Mouse (Mus musculus): ENCODE results near the gene Gm29609.
"Not testable (repeated sequence)": the region's sequence is repeated elsewhere in the genome, so short reads cannot be mapped to it uniquely, and the experiment has no call there.

The Gm29609 gene

DNA sequence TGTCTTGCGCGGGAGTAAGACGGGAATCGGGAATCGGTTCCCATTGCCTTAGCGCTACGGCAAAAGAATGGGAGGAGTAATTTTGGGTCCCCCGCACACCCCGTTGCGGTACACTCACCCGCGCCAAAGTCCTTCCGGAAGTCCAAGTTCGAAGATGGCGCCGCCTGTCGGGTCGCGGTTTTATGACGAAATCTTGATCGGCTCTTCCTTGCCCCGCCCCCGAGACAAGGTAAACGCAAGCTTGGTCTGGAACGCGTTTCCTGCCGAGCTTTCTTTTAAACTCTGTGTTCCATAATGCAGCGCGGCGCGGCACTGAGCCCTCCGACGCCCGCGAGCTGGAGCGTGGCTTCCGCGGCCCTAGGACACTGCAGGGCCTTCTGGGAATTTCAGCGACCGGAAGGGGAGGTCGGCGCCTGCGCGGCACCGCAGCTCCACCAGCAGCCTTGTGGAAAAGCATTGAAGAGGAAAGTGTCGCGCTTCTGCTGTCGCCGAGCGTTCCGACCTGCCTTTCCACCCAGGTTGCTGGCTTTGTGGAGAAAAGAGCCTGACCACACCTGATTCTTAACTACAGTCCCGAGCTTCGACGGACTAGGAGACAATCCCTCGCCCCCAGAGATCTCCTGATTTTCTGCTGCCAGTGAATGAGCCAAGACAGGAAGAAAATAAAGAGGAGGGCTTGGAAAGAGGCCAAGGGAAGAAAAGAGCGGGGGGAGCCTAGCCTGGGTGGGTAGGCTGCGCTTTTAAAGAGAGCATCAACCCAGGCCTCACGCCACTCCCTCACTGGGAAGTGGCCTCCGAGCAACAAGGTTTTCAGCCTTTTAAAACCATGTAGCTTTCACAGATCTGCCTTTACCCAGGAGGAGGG, at the start of gene Gm29609, which contains the start of gene Gtf3c2:
Gene Gm29609 (minus strand): TSS at position 146 of the 865 bp plus-strand sequence.
Gene Gtf3c2 (minus strand): TSS at position 379 of the 865 bp plus-strand sequence.
- in situ Hi-C loops (cut with MboI; ENCODE audit: unreplicated experiment in 2 of 2) = loop anchor here (10.0 to 25.0 kb wide), 2 partner anchors 282 to 285 kb away; partner anchors contain the start of gene Zfp512 (in 1 of the 2)

DNA sequence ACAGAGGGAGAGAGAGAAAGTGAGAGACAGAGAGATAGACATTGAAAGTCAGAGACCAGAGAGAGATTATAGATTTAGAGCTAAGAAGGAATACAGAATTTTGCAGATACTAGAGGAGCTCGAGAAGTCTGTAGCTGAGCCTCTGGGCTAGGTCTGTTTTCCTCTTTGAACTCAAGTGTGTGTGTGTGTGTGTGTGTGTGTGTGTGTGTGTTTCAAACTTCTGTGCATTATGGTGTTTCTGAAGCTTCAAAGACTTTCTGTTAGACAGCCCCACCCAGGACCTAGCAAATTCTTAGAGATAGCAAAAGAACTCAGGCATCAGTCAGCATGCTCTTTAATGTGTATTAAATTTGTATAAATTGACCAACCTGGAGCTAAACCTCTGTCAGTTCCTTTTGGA, 46.9 kb upstream of the Gm29609 start:
- in situ Hi-C loops (cut with MboI; ENCODE audit: unreplicated experiment in 2 of 2) = no loop called here

DNA sequence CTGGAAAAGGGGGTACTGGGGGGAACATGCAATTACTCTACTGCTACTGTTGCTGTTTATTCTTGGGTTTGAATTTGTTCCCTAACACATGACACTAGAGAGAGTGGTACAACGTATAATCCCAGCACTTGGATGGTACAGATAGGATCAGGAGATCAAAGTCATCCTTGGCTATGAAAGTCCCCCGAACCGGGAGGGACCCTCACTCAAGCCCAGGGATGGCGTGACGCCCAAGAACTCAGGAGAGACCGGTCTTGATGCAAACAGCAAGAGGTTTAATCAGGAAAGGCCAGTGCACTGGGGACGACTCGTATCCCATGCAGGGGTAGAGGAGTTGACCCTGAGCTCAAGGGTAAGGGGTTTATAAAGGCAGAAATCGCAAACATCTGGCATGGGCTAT, 43.0 kb upstream of the Gm29609 start:
- in situ Hi-C loops (cut with MboI; ENCODE audit: unreplicated experiment in 2 of 2) = no loop called here

DNA sequence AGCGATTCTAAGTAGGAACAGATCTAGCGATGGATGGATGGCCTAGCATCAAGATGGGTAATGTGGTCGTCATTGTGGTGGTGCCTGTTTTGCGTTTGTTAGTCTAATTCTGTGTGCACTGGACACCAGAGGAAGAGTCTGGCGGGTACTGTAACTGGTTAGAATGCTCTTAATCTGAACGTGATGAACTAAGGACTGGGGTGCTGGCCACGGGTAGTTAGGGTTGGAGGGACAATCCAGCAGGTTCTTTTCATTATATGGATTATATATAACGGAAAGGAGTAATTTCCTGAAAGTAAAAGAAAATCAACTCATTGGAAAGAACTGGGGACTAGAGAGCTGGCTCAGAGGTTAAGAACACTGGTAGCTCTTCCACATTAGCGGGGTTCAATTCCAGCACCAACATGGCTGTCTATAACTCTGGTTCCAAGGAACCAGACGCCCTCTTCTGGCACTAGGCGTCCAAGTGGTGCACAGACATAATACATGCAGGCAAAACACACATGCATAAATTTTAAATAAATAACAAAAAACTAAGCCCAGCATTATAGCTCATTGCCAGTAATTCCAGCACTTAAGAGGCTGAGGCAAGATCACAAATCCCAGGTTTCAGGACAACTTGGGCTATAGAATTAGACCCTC, 41.7 kb upstream of the Gm29609 start:
- in situ Hi-C loops (cut with MboI; ENCODE audit: unreplicated experiment in 2 of 2) = no loop called here

DNA sequence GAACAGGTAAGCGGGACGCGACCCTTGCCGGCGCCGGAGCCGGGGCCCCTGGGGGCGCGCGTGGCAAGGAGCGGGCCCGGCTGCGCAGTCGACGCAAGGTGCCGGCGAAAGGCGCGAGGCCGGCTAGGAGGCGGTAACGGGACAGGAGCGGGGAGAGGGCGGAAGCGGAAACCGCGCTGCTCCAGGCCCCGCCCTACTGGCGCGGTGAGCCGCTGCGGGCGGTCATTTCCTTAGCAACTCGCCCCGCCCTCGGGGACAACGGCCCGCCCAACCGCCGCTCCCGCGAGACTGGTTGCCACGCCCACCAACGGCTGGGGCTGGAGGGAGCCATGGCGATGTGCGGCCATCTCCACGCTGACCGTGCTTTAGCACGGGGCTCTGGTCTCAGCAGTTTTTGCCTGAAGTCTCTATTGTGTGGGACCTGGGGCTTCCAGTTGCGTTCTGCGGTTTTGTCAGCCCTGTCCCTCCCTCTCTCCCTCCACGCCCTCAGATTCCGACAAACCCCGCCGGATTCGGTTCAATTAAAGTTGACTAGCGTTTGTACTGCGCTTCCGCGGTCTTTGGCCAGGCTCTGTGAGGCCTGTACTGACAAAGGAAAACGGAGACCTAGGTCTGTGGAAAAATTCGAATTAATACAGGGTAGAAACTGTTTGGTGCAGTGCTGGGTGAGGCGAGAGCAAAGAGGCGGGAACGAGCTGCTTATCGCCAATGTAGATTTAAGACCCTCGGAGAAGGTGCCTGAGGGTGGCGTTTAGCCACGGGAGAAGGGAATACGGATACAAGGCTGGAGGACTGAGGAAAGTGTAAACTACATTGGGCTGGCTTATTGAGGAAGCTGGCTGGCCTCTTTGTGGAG, 41.0 kb upstream of the Gm29609 start, which contains the start of gene Ppm1g:
Gene Ppm1g (minus strand): TSS at position 240 of the 856 bp plus-strand sequence.
- in situ Hi-C loops (cut with MboI; ENCODE audit: unreplicated experiment in 2 of 2) = no loop called here

DNA sequence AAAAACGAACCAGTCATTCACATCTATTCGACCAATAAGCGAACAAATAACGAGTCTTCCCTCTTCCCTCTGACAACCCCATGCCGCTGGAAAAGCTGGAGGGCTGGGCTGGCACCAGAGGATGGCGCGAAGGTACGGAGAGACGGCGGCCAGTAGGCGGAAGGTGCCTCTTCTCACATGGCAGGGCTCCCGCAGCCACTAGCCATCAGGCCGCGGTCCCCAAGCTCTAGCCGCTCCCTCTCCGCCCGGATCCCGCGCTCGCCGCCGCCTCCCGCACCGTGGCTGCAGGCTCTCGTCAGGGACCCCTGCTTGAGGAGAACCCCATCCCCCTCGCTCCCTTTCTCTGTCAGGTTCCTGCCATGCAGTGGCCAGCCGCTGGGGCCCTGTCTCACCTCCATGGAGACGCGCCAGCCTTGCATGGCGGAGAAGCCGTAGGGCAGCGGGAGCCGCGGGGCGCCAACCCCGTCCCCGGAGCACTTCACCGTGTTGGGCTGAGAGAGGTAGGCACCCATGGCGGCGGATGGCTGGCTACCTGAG, 40.3 kb upstream of the Gm29609 start:
- in situ Hi-C loops (cut with MboI; ENCODE audit: unreplicated experiment in 2 of 2) = no loop called here

DNA sequence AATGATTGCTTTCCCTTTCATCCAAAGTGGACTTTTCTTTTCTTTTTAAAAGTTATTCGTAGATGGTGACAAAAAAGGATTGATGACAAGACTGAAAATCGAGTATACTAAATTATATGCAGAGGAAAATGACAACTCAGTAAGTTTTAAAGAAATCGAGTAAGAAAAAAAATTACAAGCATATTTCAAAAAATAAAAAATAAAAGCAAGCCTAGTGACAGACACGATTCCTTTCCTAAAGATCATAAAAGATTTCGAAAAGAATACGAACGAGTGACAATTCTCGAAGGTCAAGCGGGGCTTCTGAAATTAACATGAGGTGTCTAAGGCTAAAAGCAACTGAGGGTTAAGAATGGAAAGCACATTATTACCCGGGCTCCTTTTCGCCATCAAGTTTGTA, 39.8 kb upstream of the Gm29609 start:
- in situ Hi-C loops (cut with MboI; ENCODE audit: unreplicated experiment in 2 of 2) = no loop called here

DNA sequence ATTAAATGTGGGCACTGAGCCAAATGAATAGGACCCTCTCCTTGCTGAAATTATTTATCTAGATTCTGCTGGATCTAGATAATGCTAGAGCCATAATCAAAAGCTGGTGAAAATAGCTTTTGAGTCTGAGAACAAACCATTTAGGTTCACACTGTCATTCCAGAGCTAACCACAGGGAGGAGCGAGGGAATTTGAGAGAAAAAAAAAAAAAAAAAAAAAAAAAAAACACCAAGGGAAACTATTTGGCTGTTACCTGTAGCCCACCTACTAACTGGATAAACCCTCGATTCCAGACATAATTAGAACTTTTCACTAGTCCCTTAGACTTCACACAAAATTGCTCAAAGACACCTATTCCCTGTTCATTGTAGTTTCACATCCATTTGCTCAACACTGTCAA, 39.4 kb upstream of the Gm29609 start:
- in situ Hi-C loops (cut with MboI; ENCODE audit: unreplicated experiment in 2 of 2) = no loop called here

DNA sequence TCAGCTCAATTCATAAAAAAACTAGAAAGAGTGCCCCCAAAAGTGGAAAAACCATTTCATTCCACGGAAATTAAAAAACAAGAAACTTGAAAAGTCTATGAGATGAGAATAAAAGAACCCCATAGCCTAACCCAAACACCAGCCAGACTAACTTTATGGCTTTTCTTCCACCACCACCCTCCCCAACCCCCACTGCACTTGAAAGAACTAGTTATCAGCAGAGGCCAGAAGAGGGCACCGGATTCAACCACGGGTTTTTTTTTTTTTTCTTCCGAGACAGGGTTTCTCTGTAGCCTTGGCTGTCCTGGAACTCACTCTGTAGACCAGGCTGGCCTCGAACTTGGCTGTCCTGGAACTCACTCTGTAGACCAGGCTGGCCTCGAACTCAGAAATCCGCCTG, 38.6 kb upstream of the Gm29609 start:
- in situ Hi-C loops (cut with MboI; ENCODE audit: unreplicated experiment in 2 of 2) = no loop called here

DNA sequence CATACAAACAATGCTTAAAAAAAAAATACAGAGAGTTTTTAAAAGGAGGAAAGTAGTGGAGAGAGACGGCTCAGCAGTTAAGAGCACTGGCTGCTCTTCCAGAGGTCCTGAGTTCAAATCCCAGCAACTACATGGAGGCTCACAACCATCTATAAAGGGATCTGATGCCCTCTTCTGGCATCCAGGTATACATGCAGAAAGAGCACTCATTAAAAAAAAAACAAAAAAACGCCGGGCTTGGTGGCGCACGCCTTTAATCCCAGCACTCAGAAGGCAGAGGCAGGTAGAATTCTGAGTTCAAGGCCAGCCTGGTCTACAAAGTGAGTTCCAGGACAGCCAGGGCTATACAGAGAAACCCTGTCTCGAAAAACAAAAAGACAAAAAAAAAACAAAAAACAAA, 36.8 kb upstream of the Gm29609 start:
- in situ Hi-C loops (cut with MboI; ENCODE audit: unreplicated experiment in 2 of 2) = not testable (repeated sequence)

DNA sequence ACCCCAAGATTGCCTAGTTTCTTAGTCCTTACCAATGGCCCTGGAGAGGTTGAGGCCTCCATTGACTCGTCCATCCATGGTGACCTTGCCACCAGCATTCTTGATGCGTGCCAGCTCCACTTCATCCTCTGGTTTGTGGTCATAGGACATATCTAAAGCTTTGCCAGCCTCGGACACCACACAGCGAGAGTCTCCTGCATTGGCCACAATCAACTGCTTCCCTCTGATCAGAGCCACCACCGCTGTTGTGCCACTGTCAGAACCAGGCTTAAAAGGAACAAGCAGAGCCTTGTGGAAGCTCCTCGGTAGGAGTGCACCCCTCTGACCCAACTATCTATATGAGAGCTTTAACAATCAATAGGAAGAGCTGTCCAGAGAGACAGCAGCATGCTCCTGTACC, 24.7 kb upstream of the Gm29609 start:
- in situ Hi-C loops (cut with MboI; ENCODE audit: unreplicated experiment in 2 of 2) = loop anchor here in 1 of 2 experiments (5.0 kb wide), 1 partner anchor 93 kb away; the partner anchor contains the start of genes Fndc4 and Gckr

DNA sequence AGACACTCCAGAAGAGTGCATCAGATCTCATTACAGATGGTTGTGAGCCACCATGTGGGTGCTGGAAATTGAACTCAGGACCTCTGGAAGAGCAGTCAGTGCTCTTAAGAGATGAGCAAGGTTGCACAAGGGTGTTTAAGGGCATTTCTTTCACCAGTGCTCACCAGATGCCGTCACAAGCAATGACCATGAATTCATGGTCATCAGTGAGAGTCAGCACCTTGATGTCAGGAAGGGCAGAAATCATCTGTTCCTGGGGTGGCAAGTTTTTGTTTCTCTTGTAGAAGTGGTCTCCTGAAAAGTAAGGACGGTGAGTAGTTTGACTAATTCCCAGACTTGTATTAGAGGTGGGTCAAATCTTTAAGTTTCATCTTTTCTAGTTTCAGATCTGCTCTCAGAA, 24.2 kb upstream of the Gm29609 start:
- in situ Hi-C loops (cut with MboI; ENCODE audit: unreplicated experiment in 2 of 2) = loop anchor here in 1 of 2 experiments (5.0 kb wide), 1 partner anchor 93 kb away; the partner anchor contains the start of genes Fndc4 and Gckr

DNA sequence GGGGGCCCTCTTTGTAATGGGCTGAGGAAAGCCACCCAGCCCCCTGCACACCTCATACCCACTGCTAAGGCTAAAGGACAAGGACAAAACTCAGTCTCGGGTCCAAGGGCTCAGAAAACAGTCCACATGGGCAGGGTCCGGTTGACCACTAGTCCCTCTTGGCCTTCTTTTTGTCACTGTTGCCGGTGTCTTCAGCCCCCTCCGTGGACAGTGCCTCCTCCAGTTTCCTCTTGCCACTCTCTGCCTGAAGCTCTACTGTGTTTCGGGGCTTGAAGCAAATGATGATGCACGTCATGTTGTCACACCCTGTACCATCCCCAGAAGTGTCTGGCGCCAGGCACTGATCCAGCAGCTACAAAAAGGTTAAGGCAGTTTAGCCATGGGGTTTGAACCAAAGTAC, 23.2 kb upstream of the Gm29609 start:
- in situ Hi-C loops (cut with MboI; ENCODE audit: unreplicated experiment in 2 of 2) = loop anchor here in 1 of 2 experiments (5.0 kb wide), 1 partner anchor 94 kb away; the partner anchor contains the start of genes Fndc4 and Gckr

DNA sequence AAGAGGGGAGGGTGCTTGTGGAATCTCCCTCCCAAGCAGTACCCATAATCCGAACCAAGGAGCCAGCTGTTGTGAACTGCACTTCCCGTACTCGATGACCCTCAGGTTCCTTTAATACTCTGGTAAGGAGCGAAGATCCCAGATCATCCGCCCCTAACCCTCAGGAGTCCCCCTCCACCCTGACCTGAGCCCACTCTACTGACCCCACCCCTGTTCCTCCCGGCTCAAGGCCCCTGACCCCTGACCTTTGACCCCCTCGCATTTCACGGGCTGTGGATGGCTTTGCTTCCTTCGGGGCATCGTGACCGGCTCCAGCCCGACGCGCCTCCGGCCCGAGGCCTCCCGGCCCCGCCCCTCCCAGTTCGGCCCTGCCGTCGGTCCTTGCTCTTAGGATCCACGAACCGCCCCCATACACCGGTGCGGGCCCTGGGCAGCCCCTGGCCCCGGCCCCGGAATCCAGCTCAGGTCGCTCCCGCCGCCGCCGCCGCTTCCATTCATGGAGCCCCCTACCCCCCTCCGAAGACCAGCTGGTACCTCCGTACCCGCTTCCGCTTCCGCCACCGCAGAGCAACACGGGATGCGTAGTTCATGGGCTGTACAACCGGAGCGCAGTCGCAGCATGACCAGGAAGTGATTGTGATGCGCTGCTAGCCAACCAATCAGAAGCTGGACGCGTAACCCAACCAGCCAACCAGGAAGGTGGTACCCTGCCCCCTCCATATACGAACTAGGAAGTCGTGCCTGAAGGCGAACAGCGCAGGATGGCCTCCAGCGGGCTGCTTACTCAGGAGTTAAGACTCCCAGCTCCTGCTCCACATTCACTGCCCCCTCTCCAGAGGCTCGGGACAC, 22.3 kb upstream of the Gm29609 start, which contains the start of gene Zfp513:
Gene Zfp513 (minus strand): TSS at position 562 of the 849 bp plus-strand sequence.
- in situ Hi-C loops (cut with MboI; ENCODE audit: unreplicated experiment in 2 of 2) = loop anchor here in 1 of 2 experiments (5.0 kb wide), 1 partner anchor 95 kb away; the partner anchor contains the start of genes Fndc4 and Gckr

DNA sequence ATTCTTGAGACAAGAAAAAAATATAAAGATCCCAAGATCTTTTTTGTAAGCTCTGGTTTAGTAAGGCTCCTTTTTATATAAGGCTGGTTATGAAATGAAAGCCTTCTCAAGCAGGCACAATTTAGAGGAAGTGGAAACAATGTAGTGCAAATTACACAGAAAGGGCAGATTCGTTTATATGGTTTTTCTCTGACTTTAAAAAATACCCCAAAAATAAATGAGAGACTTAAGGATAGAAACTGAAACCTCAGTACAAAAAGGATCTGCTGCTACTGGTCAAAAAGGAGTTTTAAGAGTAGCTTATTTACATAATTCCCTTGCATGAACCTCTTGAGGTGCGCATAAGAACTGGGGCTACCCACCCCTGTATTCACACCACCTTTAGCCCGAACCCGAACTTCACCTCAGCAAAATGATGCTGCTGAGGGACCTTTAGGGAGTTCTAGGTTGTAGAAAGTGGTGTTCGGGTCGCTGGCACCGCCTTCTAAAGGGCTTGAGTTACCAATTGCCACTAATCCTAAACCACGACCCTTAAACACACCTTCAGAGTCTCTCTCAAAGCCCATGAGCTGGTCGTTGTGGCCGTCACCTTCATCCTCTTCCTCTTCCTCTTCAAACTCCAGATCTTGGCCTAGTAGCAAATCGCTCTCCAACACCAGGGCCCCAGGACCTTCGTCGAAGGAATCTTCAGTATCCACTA, 21.5 kb upstream of the Gm29609 start:
- in situ Hi-C loops (cut with MboI; ENCODE audit: unreplicated experiment in 2 of 2) = loop anchor here in 1 of 2 experiments (5.0 kb wide), 1 partner anchor 96 kb away; the partner anchor contains the start of genes Fndc4 and Gckr

DNA sequence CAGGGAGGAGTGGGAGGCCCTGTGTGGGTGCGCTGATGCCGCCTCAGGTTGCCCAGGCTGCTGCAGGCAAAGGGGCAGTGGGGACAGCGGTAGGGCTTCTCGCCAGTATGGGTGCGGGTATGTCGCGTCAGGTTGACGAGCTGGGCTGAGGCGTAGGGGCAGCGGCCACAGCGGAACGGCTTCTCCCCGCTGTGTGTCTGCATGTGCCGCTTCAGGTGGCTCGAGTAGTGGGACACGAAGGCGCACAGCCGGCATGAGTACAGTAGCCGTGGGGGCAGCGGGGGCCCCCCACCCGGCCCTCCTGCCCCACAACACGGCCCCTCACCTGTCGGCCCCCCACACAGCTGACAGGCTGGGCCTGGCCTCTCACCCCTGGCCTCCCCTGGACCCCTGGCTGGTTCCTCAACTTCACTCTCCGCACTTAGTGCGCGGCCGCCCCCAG, 20.6 kb upstream of the Gm29609 start:
- in situ Hi-C loops (cut with MboI; ENCODE audit: unreplicated experiment in 2 of 2) = loop anchor here in 1 of 2 experiments (5.0 kb wide), 1 partner anchor 97 kb away; the partner anchor contains the start of genes Fndc4 and Gckr

DNA sequence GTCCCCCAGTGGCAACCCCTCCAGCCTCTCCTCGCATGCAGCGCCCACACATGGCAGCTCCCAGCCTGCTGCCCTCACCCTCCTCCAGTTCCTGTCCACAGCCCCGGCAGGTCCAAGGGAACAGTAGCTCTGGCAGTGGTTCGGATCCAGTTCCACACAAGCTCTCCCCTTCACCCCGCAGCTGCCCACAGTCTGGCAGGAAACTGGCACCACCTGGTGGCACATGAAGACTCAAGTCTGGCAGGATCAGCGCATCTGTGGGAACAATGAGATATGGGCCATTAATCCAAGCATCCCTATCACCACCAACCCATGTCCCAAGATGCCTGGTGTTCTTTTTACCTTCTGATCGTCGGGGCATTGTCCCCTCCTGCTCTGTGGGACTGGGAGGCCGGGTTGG, 20.2 kb upstream of the Gm29609 start:
- in situ Hi-C loops (cut with MboI; ENCODE audit: unreplicated experiment in 2 of 2) = loop anchor here (5.0 to 25.0 kb wide), 2 partner anchors 97 to 262 kb away; partner anchors contain the start of genes Fndc4 (in 1 of the 2), Gckr (in 1 of the 2) and Zfp512 (in 1 of the 2)

DNA sequence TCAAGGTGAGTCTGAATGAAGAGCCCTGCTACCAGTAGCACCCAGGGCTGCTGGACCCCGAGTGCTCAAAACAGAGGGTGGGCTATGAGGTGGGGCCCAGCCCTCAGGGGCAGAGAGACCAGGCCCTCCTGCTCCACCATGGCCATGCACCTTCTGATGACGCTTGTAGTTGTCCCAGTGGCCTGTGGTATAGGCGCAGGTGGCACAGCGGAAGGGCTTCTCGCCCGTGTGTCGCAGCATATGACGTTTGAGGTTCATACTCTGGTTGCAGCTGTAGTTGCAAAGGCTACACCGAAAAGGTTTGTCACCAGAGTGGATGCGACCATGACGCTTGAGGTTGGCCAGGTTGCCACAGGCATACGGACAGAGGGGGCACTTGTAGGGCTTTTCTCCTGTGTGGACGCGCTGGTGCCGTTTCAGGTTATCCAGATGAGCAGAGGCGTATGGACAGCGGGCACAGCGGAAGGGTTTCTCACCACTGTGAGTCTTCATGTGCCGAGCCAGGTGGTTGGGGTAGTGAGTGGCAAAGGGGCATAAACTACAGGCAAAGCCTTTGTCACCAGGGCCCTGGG, 19.7 kb upstream of the Gm29609 start:
- in situ Hi-C loops (cut with MboI; ENCODE audit: unreplicated experiment in 2 of 2) = loop anchor here in 1 of 2 experiments (25.0 kb wide), 1 partner anchor 263 kb away; the partner anchor contains the start of gene Zfp512
